Comparison of ENCODE assay signal across 25 mouse cellular contexts in the genomic region with DNA sequence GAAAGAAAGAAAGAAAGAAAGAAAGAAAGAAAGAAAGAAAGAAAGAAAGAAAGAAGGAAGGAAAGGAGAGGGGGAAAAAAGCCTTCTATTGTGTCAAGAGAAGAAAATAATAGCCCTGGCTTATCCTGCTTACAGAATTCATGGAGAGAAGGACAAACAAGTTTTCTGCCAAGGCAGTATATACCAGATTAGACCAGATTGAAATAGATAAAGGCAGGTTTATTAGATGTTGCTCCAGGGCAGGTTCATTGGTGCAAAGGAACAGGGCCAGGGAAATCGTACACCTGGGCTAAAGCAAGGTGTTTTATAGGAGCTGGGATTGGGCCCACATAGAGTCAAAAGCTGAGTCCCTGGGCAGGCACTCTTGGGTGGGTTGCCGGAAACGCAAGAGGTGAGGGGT.
"Had no signal": no experiment of that assay in that cellular context is flagged by ENCODE, and none has a peak within 500 bp of the region (broad histone marks: within the 10 kb centered on the region; RNA-seq: fewer than 3 reads in every experiment).

No protein-coding gene starts in this region.

- H3K9me3 ChIP-seq: limb, embryonic 10.5 days; limb, embryonic 12.5 days; limb, embryonic 13.5 days; limb, embryonic 15.5 days; liver, embryonic 12.5 days; liver, embryonic 13.5 days; liver, embryonic 15.5 days; lung, embryonic 15.5 days; megakaryocyte, embryonic 14.5 days; midbrain, embryonic 10.5 days; midbrain, embryonic 12.5 days; midbrain, embryonic 13.5 days; midbrain, embryonic 15.5 days; neural tube, embryonic 12.5 days had no signal

- H3K4me3 ChIP-seq: limb, embryonic 10.5 days; limb, embryonic 12.5 days; limb, embryonic 13.5 days; limb, embryonic 15.5 days; liver, embryonic 12.5 days; liver, embryonic 13.5 days; liver, embryonic 15.5 days; lung, embryonic 15.5 days; megakaryocyte, embryonic 14.5 days; midbrain, embryonic 10.5 days; midbrain, embryonic 12.5 days; midbrain, embryonic 13.5 days; midbrain, embryonic 15.5 days; myocyte; neural tube, embryonic 12.5 days had no signal

- H3K36me3 ChIP-seq: limb, embryonic 10.5 days; limb, embryonic 12.5 days; limb, embryonic 13.5 days; limb, embryonic 15.5 days; liver, embryonic 12.5 days; liver, embryonic 13.5 days; liver, embryonic 15.5 days; lung, embryonic 15.5 days; midbrain, embryonic 10.5 days; midbrain, embryonic 12.5 days; midbrain, embryonic 13.5 days; midbrain, embryonic 15.5 days; neural tube, embryonic 12.5 days had no signal

- H3K4me1 ChIP-seq: liver, embryonic 12.5 days; liver, embryonic 13.5 days; liver, embryonic 15.5 days; megakaryocyte, embryonic 14.5 days had no signal

- H3K27me3 ChIP-seq: limb, embryonic 12.5 days; liver, embryonic 13.5 days; liver, embryonic 15.5 days; lung, embryonic 15.5 days; midbrain, embryonic 15.5 days; neural tube, embryonic 12.5 days had no signal

- DNase-seq: left cerebral cortex, postnatal 4 days; liver; liver, embryonic 13.5 days; liver, postnatal 0 days; lung, adult 2 months; lung, embryonic 14.5 days; lung, postnatal 10 days; lung, postnatal 4 days; midbrain, embryonic 14.5 days had no signal

- H3K27ac ChIP-seq: limb, embryonic 10.5 days; limb, embryonic 12.5 days; limb, embryonic 13.5 days; limb, embryonic 15.5 days; liver, embryonic 12.5 days; liver, embryonic 13.5 days; liver, embryonic 14.5 days; liver, embryonic 15.5 days; macrophage; midbrain, embryonic 10.5 days; midbrain, embryonic 12.5 days; midbrain, embryonic 13.5 days; midbrain, embryonic 15.5 days; neural tube, embryonic 12.5 days had no signal
